Mouse (Mus musculus) lung, embryonic 15.5 days (tissue): ENCODE measurements around the gene Krtap6-1. TPM values are rescaled to one million over a fixed set of nuclear protein-coding genes. Genes with fewer than 3 reads are reported as not detected.
"Not testable (repeated sequence)": the region's sequence is repeated elsewhere in the genome, so short reads cannot be mapped to it uniquely, and the experiment has no call there.

Source experiments
- ATAC-seq: fragments of 200-750 bp; cut with Nextera tagmentation; 2 replicates; pipeline ENCODE4 v1.8.0; 2017; ENCODE audit warnings: moderate number of reproducible peaks, borderline replicate concordance; ENCODE audit not compliant: low FRiP score, low TSS enrichment; ENCODE audit errors: extremely low read depth
- H3K27ac ChIP-seq: fragments of 300-500 bp; sonication (generic); 2 replicates; pipeline ENCODE4 v1.5.1; 2015; ENCODE audit warnings: moderate library complexity, mild to moderate bottlenecking, inconsistent platforms
- H3K27me3 ChIP-seq: fragments of 300-500 bp; sonication (generic); 2 replicates; pipeline ENCODE4 v1.6.1; 2015; ENCODE audit warnings: inconsistent platforms
- H3K36me3 ChIP-seq: fragments of 300-500 bp; sonication (generic); 2 replicates; pipeline ENCODE4 v1.6.1; 2015; ENCODE audit warnings: inconsistent platforms
- H3K4me1 ChIP-seq: fragments of 300-500 bp; sonication (generic); 2 replicates; pipeline ENCODE4 v1.6.1; 2015; ENCODE audit warnings: inconsistent platforms
- H3K4me2 ChIP-seq: fragments of 300-500 bp; sonication (generic); 2 replicates; pipeline ENCODE4 v1.6.1; 2015; ENCODE audit warnings: inconsistent platforms, mild to moderate bottlenecking, moderate library complexity
- H3K4me3 ChIP-seq: fragments of 300-500 bp; sonication (generic); 2 replicates; pipeline ENCODE4 v1.5.1; 2015; ENCODE audit warnings: mild to moderate bottlenecking, inconsistent platforms
- H3K9ac ChIP-seq: fragments of 300-500 bp; sonication (generic); 2 replicates; pipeline ENCODE4 v1.6.1; 2015; ENCODE audit warnings: inconsistent platforms
- H3K9me3 ChIP-seq: fragments of 300-500 bp; sonication (generic); 2 replicates; pipeline ENCODE4 v1.6.1; 2016; ENCODE audit warnings: inconsistent platforms
- WGBS: fragments of 180-500 bp; shearing (Covaris S2); methylation state at CpG from one replicate; pipeline ENCODE4 v1.1.7; 2015; 5-methylcytosine and 5-hydroxymethylcytosine counted together
- polyA plus RNA-seq: library from polyadenylated mRNA; unstranded; fragments of >200 nt; fragmentation: Nextera tagmentation; extraction: Ambion mirVana; gene quantifications from 2 replicates; pipeline ENCODE4 v1.2.1, GENCODE M21; 2015

The Krtap6-1 gene
- not detected in 2 replicates for polyA plus RNA-seq

- not testable (repeated sequence) for H3K9me3 ChIP-seq, H3K4me1 ChIP-seq, H3K4me3 ChIP-seq, H3K4me2 ChIP-seq, H3K9ac ChIP-seq, H3K36me3 ChIP-seq, H3K27ac ChIP-seq, ATAC-seq, H3K27me3 ChIP-seq
- 88% methylated on average over 3 of the region's 3 CpGs for WGBS
Observed at GRCm38 (mm10) chr16:89031399-89031798, at the start of gene Krtap6-1. Krtap6-1 (plus strand) TSS chr16:89031699.

GRCm38 (mm10) chr16:89010659-89011058 lies 20.8 kb upstream of the Krtap6-1 start, which contains the start of gene Krtap22-2:
Krtap22-2 (minus strand) TSS chr16:89010759.
- WGBS = 79% methylated on average over 5 of the region's 5 CpGs
- Histone ChIP-seq H3K9ac (no peak within 1 kb of the TSS), H3K4me1 (no peaks in the 10 kb centered on the region), H3K4me2 (no peak within 1 kb of the TSS), H3K4me3 (no peak within 1 kb of the TSS), H3K36me3 (no peaks in the 10 kb centered on the region), H3K9me3 (no peaks in the 10 kb centered on the region), H3K27me3 (no peaks in the 10 kb centered on the region), H3K27ac (no peak within 1 kb of the TSS)
- no peak for ATAC-seq

- no peak for ATAC-seq
- Histone ChIP-seq H3K36me3 (no peaks in the 10 kb centered on the region), H3K4me2 (no peak overlapping the region), H3K9ac (no peak overlapping the region), H3K27ac (no peak overlapping the region), H3K4me3 (no peak overlapping the region), H3K4me1 (no peaks in the 10 kb centered on the region), H3K27me3 (no peaks in the 10 kb centered on the region), H3K9me3 (no peaks in the 10 kb centered on the region)
- 94% methylated on average over 3 of the region's 3 CpGs for WGBS
Observed at GRCm38 (mm10) chr16:89013973-89014372, 17.5 kb upstream of the Krtap6-1 start.

GRCm38 (mm10) chr16:89014984-89015383 lies 16.5 kb upstream of the Krtap6-1 start, which contains the start of gene Gm10229:
Gm10229 (plus strand) TSS chr16:89015284.
- H3K27ac ChIP-seq, H3K4me1 ChIP-seq, H3K4me2 ChIP-seq, H3K4me3 ChIP-seq, H3K27me3 ChIP-seq, H3K9me3 ChIP-seq, H3K9ac ChIP-seq, H3K36me3 ChIP-seq, ATAC-seq: not testable (repeated sequence)
- whole genome bisulfite sequencing = 88% methylated on average over 3 of the region's 3 CpGs

- WGBS = 79% methylated on average over 2 of the region's 4 CpGs
- not testable (repeated sequence) for H3K9ac ChIP-seq, ATAC-seq, H3K36me3 ChIP-seq, H3K4me1 ChIP-seq, H3K4me3 ChIP-seq, H3K4me2 ChIP-seq, H3K27me3 ChIP-seq, H3K9me3 ChIP-seq, H3K27ac ChIP-seq
Observed at GRCm38 (mm10) chr16:89041372-89041771, 9.9 kb downstream of the Krtap6-1 start, which contains the start of gene Gm10228. Gm10228 (minus strand) TSS chr16:89041472.

- 77% methylated on average over 3 of the region's 3 CpGs for WGBS
- ATAC-seq = no peak
- H3K9me3 ChIP-seq = no peaks in the 10 kb centered on the region
Observed at GRCm38 (mm10) chr16:89047783-89048182, 16.3 kb downstream of the Krtap6-1 start, which contains the start of gene Krtap6-5. Krtap6-5 (minus strand) TSS chr16:89047883.

GRCm38 (mm10) chr16:89063902-89064301 lies 32.4 kb downstream of the Krtap6-1 start, which contains the start of gene 1110025L11Rik:
1110025L11Rik (minus strand) TSS chr16:89064002.
- not testable (repeated sequence) for H3K36me3 ChIP-seq, H3K9me3 ChIP-seq, H3K4me3 ChIP-seq, H3K27me3 ChIP-seq, H3K27ac ChIP-seq, ATAC-seq, H3K9ac ChIP-seq, H3K4me1 ChIP-seq, H3K4me2 ChIP-seq
- WGBS = no CpG with 5 or more reads among the region's 2 CpGs

More at GRCm38 (mm10) chr16:89047783-89048182, 16.3 kb downstream of the Krtap6-1 start, which contains the start of gene Krtap6-5:
- Histone ChIP-seq H3K4me1 (no peaks in the 10 kb centered on the region), H3K27me3 (no peaks in the 10 kb centered on the region), H3K9ac (no peak within 1 kb of the TSS), H3K4me2 (no peak within 1 kb of the TSS), H3K4me3 (no peak within 1 kb of the TSS), H3K27ac (no peak within 1 kb of the TSS), H3K36me3 (no peaks in the 10 kb centered on the region)

- H3K27ac ChIP-seq, H3K4me2 ChIP-seq, H3K4me1 ChIP-seq, H3K36me3 ChIP-seq, ATAC-seq, H3K9me3 ChIP-seq, H3K27me3 ChIP-seq, H3K4me3 ChIP-seq, H3K9ac ChIP-seq: not testable (repeated sequence)
- WGBS = 54% methylated on average over 2 of the region's 2 CpGs
Observed at GRCm38 (mm10) chr16:89071041-89071440, 39.5 kb downstream of the Krtap6-1 start.

Other genes with a start within 250 kb of the Krtap6-1 start
- not detected in 2 replicates for gene Gm20741, start 219.5 kb upstream of the Krtap6-1 start, polyA plus RNA-seq
- not detected in 2 replicates for gene Krtap15, start 211.5 kb upstream of the Krtap6-1 start, polyA plus RNA-seq
- not detected in 2 replicates for gene Krtap14, start 205.6 kb upstream of the Krtap6-1 start, polyA plus RNA-seq
- not detected in 2 replicates for gene Krtap19-1, start 162.3 kb upstream of the Krtap6-1 start, polyA plus RNA-seq
- not detected in 2 replicates for gene Krtap19-2, start 157.4 kb upstream of the Krtap6-1 start, polyA plus RNA-seq
- not detected in 2 replicates for gene Krtap19-3, start 153.7 kb upstream of the Krtap6-1 start, polyA plus RNA-seq
- gene Krtap19-4, start 146.6 kb upstream of the Krtap6-1 start, polyA plus RNA-seq = not detected in 2 replicates
- gene Krtap19-5, start 135.2 kb upstream of the Krtap6-1 start, polyA plus RNA-seq = not detected in 2 replicates
- gene Krtap19-9b, start 99.4 kb upstream of the Krtap6-1 start, polyA plus RNA-seq = not detected in 2 replicates
- gene Krtap16-3, start 68.8 kb upstream of the Krtap6-1 start, polyA plus RNA-seq = not detected in 2 replicates
- not detected in 2 replicates for gene Krtap22-2, start 20.9 kb upstream of the Krtap6-1 start, polyA plus RNA-seq
- gene Gm10229, start 16.4 kb upstream of the Krtap6-1 start, polyA plus RNA-seq = not detected in 2 replicates
- not detected in 2 replicates for gene Gm10228, start 9.8 kb downstream of the Krtap6-1 start, polyA plus RNA-seq
- gene Krtap6-5, start 16.2 kb downstream of the Krtap6-1 start, polyA plus RNA-seq = not detected in 2 replicates
- not detected in 2 replicates for gene 1110025L11Rik, start 32.3 kb downstream of the Krtap6-1 start, polyA plus RNA-seq
- gene Krtap6-3, start 52.3 kb downstream of the Krtap6-1 start, polyA plus RNA-seq = not detected in 2 replicates
- not detected in 2 replicates for gene Gm6358, start 109.2 kb downstream of the Krtap6-1 start, polyA plus RNA-seq
- not detected in 2 replicates for gene Gm10061, start 119.4 kb downstream of the Krtap6-1 start, polyA plus RNA-seq
- gene Gm9789, start 126.3 kb downstream of the Krtap6-1 start, polyA plus RNA-seq = not detected in 2 replicates
- gene Gm7735, start 137.8 kb downstream of the Krtap6-1 start, polyA plus RNA-seq = not detected in 2 replicates
- gene 1110057P08Rik, start 143.0 kb downstream of the Krtap6-1 start, polyA plus RNA-seq = not detected in 2 replicates
- gene Krtap20-2, start 174.2 kb downstream of the Krtap6-1 start, polyA plus RNA-seq = not detected in 2 replicates